Mouse (Mus musculus) embryonic facial prominence, embryonic 13.5 days (tissue): ENCODE results near the gene Nubp1. TPM values are rescaled to one million over a fixed set of nuclear protein-coding genes. Genes with fewer than 3 reads are reported as not detected.

Experiments used
- polyA plus RNA-seq: library from polyadenylated mRNA; unstranded; fragments of >200 nt; fragmentation: Nextera tagmentation; extraction: Ambion mirVana; gene quantifications from 2 replicates; pipeline ENCODE4 v1.2.1, GENCODE M21; 2015

Gene Nubp1
- polyA plus RNA-seq, 1 experiment from 2014 or later: 66.4 TPM

Other genes with a start within 250 kb of the Nubp1 start
- gene Rpl39l, start 241.7 kb upstream of the Nubp1 start, polyA plus RNA-seq: 1.9 and 4.7 TPM in 2 replicates
- 1.6 TPM in 2 replicates for gene Atf7ip2, start 219.2 kb upstream of the Nubp1 start, polyA plus RNA-seq
- 30.7 and 32.6 TPM in 2 replicates for gene Emp2, start 98.0 kb upstream of the Nubp1 start, polyA plus RNA-seq
- 0.80 and 1.00 TPM in 2 replicates for gene Tekt5, start 16.5 kb upstream of the Nubp1 start, polyA plus RNA-seq
- 22.9 and 24.4 TPM in 2 replicates for gene Tvp23a, start 35.4 kb downstream of the Nubp1 start, polyA plus RNA-seq
- 0.30 TPM in 2 replicates for gene Ciita, start 68.1 kb downstream of the Nubp1 start, polyA plus RNA-seq
- gene Dexi, start 131.1 kb downstream of the Nubp1 start, polyA plus RNA-seq: 23.5 and 24.8 TPM in 2 replicates
- 37.9 and 42.0 TPM in 2 replicates for gene Clec16a, start 133.4 kb downstream of the Nubp1 start, polyA plus RNA-seq